Mouse (Mus musculus) liver, embryonic 13.5 days (tissue): ENCODE measurements around the gene Tfe3. TPM values are rescaled to one million over a fixed set of nuclear protein-coding genes. Genes with fewer than 3 reads are reported as not detected.
"Not testable (repeated sequence)": the region's sequence is repeated elsewhere in the genome, so short reads cannot be mapped to it uniquely, and the experiment has no call there.

Experiments used
- ATAC-seq: fragments of 200-750 bp; cut with Nextera tagmentation; 2 replicates; pipeline ENCODE4 v1.8.0; 2017; ENCODE audit warnings: low read depth, mild to moderate bottlenecking, moderate number of reproducible peaks, moderate library complexity
- DNase-seq: peaks from one replicate; pipeline ENCODE4 v3.0.0; 2022
- H3K27ac ChIP-seq: fragments of 300-500 bp; sonication (generic); 2 replicates; pipeline ENCODE4 v1.5.1; 2015; ENCODE audit warnings: moderate library complexity, mild to moderate bottlenecking, inconsistent platforms
- H3K27me3 ChIP-seq: fragments of 300-500 bp; sonication (generic); 2 replicates; pipeline ENCODE4 v1.6.1; 2015; ENCODE audit warnings: mild to moderate bottlenecking, inconsistent platforms
- H3K36me3 ChIP-seq: fragments of 300-500 bp; sonication (generic); 2 replicates; pipeline ENCODE4 v1.6.1; 2015; ENCODE audit warnings: mild to moderate bottlenecking, inconsistent platforms
- H3K4me1 ChIP-seq: fragments of 300-500 bp; sonication (generic); replicated peaks from 2 replicates; pipeline ENCODE4 v1.6.1; 2015; ENCODE audit warnings: inconsistent platforms
- H3K4me2 ChIP-seq: fragments of 300-500 bp; sonication (generic); 2 replicates; pipeline ENCODE4 v1.6.1; 2015; ENCODE audit warnings: inconsistent platforms, mild to moderate bottlenecking, moderate library complexity
- H3K4me3 ChIP-seq: fragments of 300-500 bp; sonication (generic); replicated peaks from 2 replicates; pipeline ENCODE4 v1.5.1; 2015; ENCODE audit warnings: mild to moderate bottlenecking, inconsistent platforms
- H3K9ac ChIP-seq: fragments of 300-500 bp; sonication (generic); 2 replicates; pipeline ENCODE4 v1.6.1; 2015; ENCODE audit warnings: mild to moderate bottlenecking, inconsistent platforms
- H3K9me3 ChIP-seq: fragments of 300-500 bp; sonication (generic); replicated peaks from 2 replicates; pipeline ENCODE4 v1.6.1; 2016; ENCODE audit warnings: inconsistent platforms
- WGBS: fragments of 180-500 bp; shearing (Covaris S2); methylation state at CpG from one replicate; pipeline ENCODE4 v1.1.7; 2015; ENCODE audit not compliant: insufficient replicate concordance; 5-methylcytosine and 5-hydroxymethylcytosine counted together
- polyA plus RNA-seq: library from polyadenylated mRNA; unstranded; fragments of >200 nt; fragmentation: Nextera tagmentation; extraction: Ambion mirVana; gene quantifications from 2 replicates; pipeline ENCODE4 v1.2.1, GENCODE M21; 2015

The Tfe3 gene
- polyA plus RNA-seq, 1 experiment from 2014 or later, result 8.9 TPM

- peak overlapping the region; percentile 18; the same call in 1 of the 2 replicates for H3K4me3 ChIP-seq
- DNase-seq (peak; percentile 57), ATAC-seq (peak; percentile 90)
- peaks cover 42% of the 10 kb centered on the region for H3K4me1 ChIP-seq
- H3K4me2 ChIP-seq, result peak overlapping the region; percentile 53
- 30% methylated on average over 7 of the region's 7 CpGs for WGBS
- H3K9me3 ChIP-seq, result no peaks in the 10 kb centered on the region
- H3K36me3 ChIP-seq, result peaks cover 8% of the 10 kb centered on the region
- peak overlapping the region; percentile 60 for H3K9ac ChIP-seq
- peak overlapping the region; percentile 95 for H3K27ac ChIP-seq
- no peaks in the 10 kb centered on the region for H3K27me3 ChIP-seq
These were observed 16.3 kb downstream of the Tfe3 start for GRCm38 (mm10) chrX:7778450-7779244.

GRCm38 (mm10) chrX:7779294-7779693, 16.9 kb downstream of the Tfe3 start:
- H3K27ac ChIP-seq, result peak overlapping the region; percentile 95

GRCm38 (mm10) chrX:7782603-7783092, 20.3 kb downstream of the Tfe3 start:
- Histone ChIP-seq H3K9ac (no peak overlapping the region), H3K27me3 (no peaks in the 10 kb centered on the region), H3K4me3 (no peak overlapping the region), H3K4me2 (no peak overlapping the region), H3K27ac (0 out of 2 replicates have a peak overlapping the region, but pooled peaks have one; percentile 1), H3K36me3 (no peaks in the 10 kb centered on the region), H3K9me3 (no peaks in the 10 kb centered on the region), H3K4me1 (peaks cover 29% of the 10 kb centered on the region)
- ATAC-seq, result no peak
- 71% methylated on average over 4 of the region's 4 CpGs for WGBS
- no peak for DNase-seq

More at GRCm38 (mm10) chrX:7779294-7779693, 16.9 kb downstream of the Tfe3 start:
- 12% methylated on average over 3 of the region's 3 CpGs for WGBS
- H3K4me2 ChIP-seq, result peak overlapping the region; percentile 53
- DNase-seq (no peak), ATAC-seq (peak; percentile 77)
- H3K4me3 ChIP-seq, result 0 out of 2 replicates have a peak overlapping the region, but pooled peaks have one; percentile 18
- no peaks in the 10 kb centered on the region for H3K9me3 ChIP-seq
- H3K9ac ChIP-seq, result peak overlapping the region; percentile 60
- H3K4me1 ChIP-seq, result peaks cover 42% of the 10 kb centered on the region
- H3K36me3 ChIP-seq, result peaks cover 3% of the 10 kb centered on the region; the same call in 1 of the 2 replicates
- no peaks in the 10 kb centered on the region for H3K27me3 ChIP-seq

GRCm38 (mm10) chrX:7789542-7790136, 27.3 kb downstream of the Tfe3 start, which contains the start of gene Gripap1:
Gene Gripap1 (plus strand): TSS chrX:7789765.
- ATAC-seq (peak; percentile 84), DNase-seq (peak; percentile 65)
- peaks cover 13% of the 10 kb centered on the region for H3K36me3 ChIP-seq
- H3K4me2 ChIP-seq, result peak within 1 kb of the TSS; percentile 64
- H3K4me1 ChIP-seq, result peaks cover 13% of the 10 kb centered on the region
- peak within 1 kb of the TSS; percentile 78 for H3K9ac ChIP-seq
- no peaks in the 10 kb centered on the region for H3K9me3 ChIP-seq
- H3K27me3 ChIP-seq, result no peaks in the 10 kb centered on the region
- WGBS, result 8% methylated on average over 24 of the region's 24 CpGs
- peak within 1 kb of the TSS; percentile 72 for H3K4me3 ChIP-seq
- H3K27ac ChIP-seq, result peak within 1 kb of the TSS; percentile 73

GRCm38 (mm10) chrX:7790309-7790708, 27.9 kb downstream of the Tfe3 start:
- peak overlapping the region; percentile 78 for H3K9ac ChIP-seq
- H3K27ac ChIP-seq, result peak overlapping the region; percentile 73
- peaks cover 13% of the 10 kb centered on the region for H3K36me3 ChIP-seq
- H3K9me3 ChIP-seq, result no peaks in the 10 kb centered on the region
- H3K4me2 ChIP-seq, result peak overlapping the region; percentile 63
- 0 out of 2 replicates have a peak, but pooled peaks have one; percentile 18 for ATAC-seq
- 13% methylated on average over 5 of the region's 5 CpGs for WGBS
- H3K4me1 ChIP-seq, result peaks cover 13% of the 10 kb centered on the region
- H3K27me3 ChIP-seq, result no peaks in the 10 kb centered on the region
- H3K4me3 ChIP-seq, result peak overlapping the region; percentile 72
- no peak for DNase-seq

GRCm38 (mm10) chrX:7793361-7793760, 31.0 kb downstream of the Tfe3 start:
- ATAC-seq (no peak), DNase-seq (no peak)
- Histone ChIP-seq H3K27ac (no peak overlapping the region), H3K9me3 (no peaks in the 10 kb centered on the region), H3K4me2 (no peak overlapping the region), H3K36me3 (peaks cover 13% of the 10 kb centered on the region), H3K4me3 (no peak overlapping the region), H3K27me3 (no peaks in the 10 kb centered on the region), H3K9ac (no peak overlapping the region), H3K4me1 (peaks cover 16% of the 10 kb centered on the region)
- 38% methylated on average over 3 of the region's 3 CpGs for WGBS

- Histone ChIP-seq H3K4me2 (no peak overlapping the region), H3K27me3 (no peaks in the 10 kb centered on the region), H3K4me1 (peaks cover 16% of the 10 kb centered on the region), H3K9me3 (no peaks in the 10 kb centered on the region), H3K4me3 (no peak overlapping the region), H3K9ac (no peak overlapping the region), H3K27ac (no peak overlapping the region), H3K36me3 (peaks cover 24% of the 10 kb centered on the region)
- 40% methylated on average over 7 of the region's 7 CpGs for WGBS
- no peak for ATAC-seq
- no peak for DNase-seq
These were observed 32.7 kb downstream of the Tfe3 start for GRCm38 (mm10) chrX:7795016-7795415.

GRCm38 (mm10) chrX:7797327-7797726, 35.0 kb downstream of the Tfe3 start:
- no peaks in the 10 kb centered on the region for H3K27me3 ChIP-seq
- DNase-seq, result no peak
- no peak overlapping the region for H3K4me2 ChIP-seq
- no peak overlapping the region for H3K9ac ChIP-seq
- H3K4me1 ChIP-seq, result peaks cover 3% of the 10 kb centered on the region
- no peaks in the 10 kb centered on the region for H3K9me3 ChIP-seq
- H3K36me3 ChIP-seq, result peaks cover 42% of the 10 kb centered on the region
- 54% methylated on average over 3 of the region's 3 CpGs for WGBS
- no peak overlapping the region for H3K27ac ChIP-seq
- no peak overlapping the region for H3K4me3 ChIP-seq
- ATAC-seq, result peak; percentile 65

GRCm38 (mm10) chrX:7802157-7802556, 39.8 kb downstream of the Tfe3 start:
- ATAC-seq, H3K27me3 ChIP-seq, H3K4me1 ChIP-seq, H3K9me3 ChIP-seq, DNase-seq, H3K9ac ChIP-seq, H3K27ac ChIP-seq, H3K4me2 ChIP-seq, H3K4me3 ChIP-seq: not testable (repeated sequence)
- H3K36me3 ChIP-seq, result peaks cover 63% of the 10 kb centered on the region
- whole genome bisulfite sequencing, result 61% methylated on average over 2 of the region's 2 CpGs

- DNase-seq, result peak; percentile 22
- H3K27me3 ChIP-seq, H3K4me2 ChIP-seq, H3K4me1 ChIP-seq, H3K27ac ChIP-seq, H3K9me3 ChIP-seq, H3K9ac ChIP-seq, H3K4me3 ChIP-seq: not testable (repeated sequence)
- 38% methylated on average over 8 of the region's 8 CpGs for WGBS
- peaks cover 82% of the 10 kb centered on the region for H3K36me3 ChIP-seq
- 0 out of 2 replicates have a peak, but pooled peaks have one; percentile 41 for ATAC-seq
These were observed 52.7 kb downstream of the Tfe3 start for GRCm38 (mm10) chrX:7815016-7815415.
